Mouse (Mus musculus): ENCODE measurements around the gene Pmpca.

GRCm38 (mm10) chr2:26418120-26418519 lies 29.0 kb downstream of the Pmpca start:
- no peak for TF ChIP-seq CTCF (IDR thresholded peaks at IDR 0.05; ENCODE audit: insufficient read depth, low read length)
- TF ChIP-seq POLR2A (IDR thresholded peaks at IDR 0.05; ENCODE audit: borderline replicate concordance, extremely low read depth, low read depth, low read length), result no peak

Measured in lung, adult 2 months (tissue).